Mouse (Mus musculus) heart, adult 2 months (tissue): ENCODE measurements around the gene Ercc2.

Experiments used
- CTCF ChIP-seq: fragments of 200-600 bp; IDR thresholded peaks from 2 replicates; pipeline ENCODE4 v1.8.1; 2022; ENCODE audit warnings: antibody characterized with exemption, mild to moderate bottlenecking, moderate library complexity
- EP300 ChIP-seq: fragments of 200-500 bp; IDR thresholded peaks from 2 replicates; pipeline ENCODE4 v1.6.1; 2011; ENCODE audit warnings: low read depth, low read length, control low read depth; ENCODE audit not compliant: insufficient read depth
- POLR2A ChIP-seq: fragments of 200-500 bp; IDR thresholded peaks from 2 replicates; pipeline ENCODE4 v1.6.1; 2011; ENCODE audit warnings: mild to moderate bottlenecking, low read depth, low read length, control low read depth; ENCODE audit not compliant: insufficient read depth

DNA sequence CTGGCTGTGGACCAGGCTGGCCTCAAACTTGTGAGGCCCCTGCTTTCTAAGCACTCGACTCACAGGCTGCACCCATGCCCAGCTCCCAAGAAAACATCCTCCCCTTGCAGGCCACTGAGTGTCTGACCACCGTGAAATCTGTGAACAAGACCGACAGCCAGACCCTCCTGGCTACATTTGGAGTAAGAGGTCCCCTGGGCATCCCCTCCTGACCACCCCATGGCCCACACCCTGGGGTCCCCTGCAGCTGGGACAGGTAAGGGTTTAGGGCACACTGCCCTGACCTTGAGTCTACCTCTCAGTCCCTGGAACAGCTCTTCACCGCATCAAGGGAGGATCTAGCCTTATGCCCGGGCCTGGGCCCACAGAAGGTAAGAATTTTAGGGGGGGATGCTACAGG is 26.8 kb upstream of the Ercc2 start:
- TF ChIP-seq POLR2A (no peak), CTCF (no peak), EP300 (no peak)
